Mouse (Mus musculus): ENCODE data around the gene Rarres2.
"Not testable (repeated sequence)": the region's sequence is repeated elsewhere in the genome, so short reads cannot be mapped to it uniquely, and the experiment has no call there.

The Rarres2 gene

DNA sequence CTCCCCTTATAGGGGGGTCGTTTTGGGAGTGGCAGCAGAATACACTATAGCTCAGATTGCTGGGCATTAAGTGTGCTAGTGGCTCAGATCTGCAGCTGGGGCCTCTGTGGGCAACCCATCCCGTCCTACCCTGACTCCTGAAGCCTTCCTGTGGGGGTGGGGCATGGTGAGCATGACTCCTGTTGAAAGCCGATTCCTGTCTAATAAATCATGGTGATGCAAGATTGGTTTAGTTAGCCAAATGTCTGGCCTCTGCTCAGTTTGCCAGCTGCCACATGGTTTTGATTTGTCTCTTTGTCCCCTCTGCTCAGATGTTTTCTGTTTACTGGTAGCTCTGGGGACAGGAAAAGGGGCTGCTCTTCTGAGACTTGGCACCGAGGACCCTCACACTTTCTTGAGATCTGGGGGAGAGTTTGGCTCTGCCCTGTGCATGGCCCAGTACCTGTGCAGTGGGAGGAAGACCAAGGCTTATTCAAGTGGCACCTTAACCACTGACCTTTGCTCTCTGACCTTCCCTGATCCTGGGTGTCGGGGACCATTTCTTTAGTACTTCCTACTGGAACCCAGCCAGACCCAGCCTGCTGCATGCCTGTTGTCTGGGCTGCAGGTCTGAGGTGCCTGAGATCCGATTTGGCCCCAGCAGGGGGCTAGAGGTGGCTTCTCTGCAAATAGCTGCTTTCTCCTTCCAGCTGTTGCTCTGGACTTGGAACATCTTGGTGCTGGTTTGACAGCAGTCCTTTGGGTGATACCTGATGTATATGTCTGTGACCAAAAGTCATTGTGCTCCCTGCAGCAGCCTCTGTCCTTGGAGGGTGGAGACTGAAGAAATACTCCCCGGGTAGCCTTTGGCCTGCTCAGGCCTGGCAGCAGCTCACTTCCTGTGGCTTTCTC is 30.8 kb downstream of the Rarres2 start:
- peak; percentile 47 for DNase-seq (ENCODE audit: extremely low spot score, low spot score)

DNA sequence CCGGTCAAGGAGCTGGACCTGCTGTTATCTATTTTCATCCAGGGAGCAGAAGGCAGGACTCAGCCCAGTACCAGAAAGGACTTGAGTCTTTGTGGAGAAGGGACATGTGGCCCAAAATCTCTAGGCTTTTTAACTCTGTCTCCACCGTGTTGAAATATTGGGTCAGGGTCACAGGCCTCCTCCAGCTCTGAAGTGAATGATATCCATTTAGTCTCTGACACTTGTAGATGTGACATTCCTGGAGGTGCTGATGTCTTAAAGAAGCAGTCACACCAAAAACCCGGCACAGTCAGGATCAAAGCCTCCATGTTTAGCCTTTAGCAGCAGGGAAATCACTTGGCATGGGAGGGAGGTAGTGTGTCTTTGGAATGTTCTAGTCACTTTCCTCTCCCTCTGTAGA is 31.9 kb downstream of the Rarres2 start:
- no peak for DNase-seq (ENCODE audit: extremely low spot score, low spot score)

GRCm38 (mm10) chr6:48539860-48540259 is 32.7 kb downstream of the Rarres2 start:
- DNase-seq (ENCODE audit: extremely low spot score, low spot score) = no peak

GRCm38 (mm10) chr6:48538841-48539737 is 33.5 kb downstream of the Rarres2 start:
- DNase-seq (ENCODE audit: extremely low spot score, low spot score) = peak; percentile 74

DNA sequence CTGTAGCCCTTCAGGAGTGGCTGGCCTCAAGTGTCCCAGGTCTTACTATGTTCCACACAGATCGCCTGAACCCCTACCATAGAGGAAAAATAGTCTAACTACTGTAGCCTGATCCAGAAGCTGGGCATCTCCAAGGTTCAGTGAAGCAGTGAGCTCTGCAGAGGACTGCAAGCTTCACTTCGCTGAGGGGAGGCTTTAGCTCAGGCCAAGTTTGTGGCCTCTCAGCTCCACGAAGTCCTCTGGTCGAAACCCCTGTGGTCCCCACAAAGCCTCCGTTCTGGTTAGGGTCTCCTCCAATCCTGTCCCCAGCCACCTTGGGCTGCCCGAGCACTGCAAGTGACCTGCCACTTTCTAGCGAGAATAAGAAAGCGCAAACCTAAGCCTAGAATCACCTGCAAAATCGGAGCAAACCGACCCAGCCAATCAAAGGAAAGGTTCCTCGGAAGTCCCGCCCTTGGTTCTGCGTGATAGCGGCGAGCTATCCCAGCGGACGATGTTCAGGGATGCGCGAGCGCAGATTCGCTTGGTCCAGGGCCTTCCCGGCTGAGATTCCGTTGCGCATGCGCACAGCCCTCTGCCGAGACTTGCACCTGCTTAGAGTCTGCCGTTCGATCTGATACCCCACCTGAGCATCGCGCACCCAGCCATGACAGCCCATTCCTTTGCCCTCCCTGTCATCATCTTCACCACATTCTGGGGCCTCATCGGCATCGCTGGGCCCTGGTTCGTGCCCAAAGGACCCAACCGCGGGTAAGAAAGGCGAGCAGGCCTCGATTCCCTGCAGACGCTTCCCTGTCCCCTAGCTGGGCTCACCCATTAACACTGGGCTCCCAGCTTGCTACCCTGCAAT is 35.3 kb downstream of the Rarres2 start, which contains the start of gene Atp6v0e2:
Gene Atp6v0e2, plus strand, starts transcription at position 511 of the 850 bp plus-strand sequence.
- peak; percentile 90 for DNase-seq (ENCODE audit: extremely low spot score, low spot score)

DNA sequence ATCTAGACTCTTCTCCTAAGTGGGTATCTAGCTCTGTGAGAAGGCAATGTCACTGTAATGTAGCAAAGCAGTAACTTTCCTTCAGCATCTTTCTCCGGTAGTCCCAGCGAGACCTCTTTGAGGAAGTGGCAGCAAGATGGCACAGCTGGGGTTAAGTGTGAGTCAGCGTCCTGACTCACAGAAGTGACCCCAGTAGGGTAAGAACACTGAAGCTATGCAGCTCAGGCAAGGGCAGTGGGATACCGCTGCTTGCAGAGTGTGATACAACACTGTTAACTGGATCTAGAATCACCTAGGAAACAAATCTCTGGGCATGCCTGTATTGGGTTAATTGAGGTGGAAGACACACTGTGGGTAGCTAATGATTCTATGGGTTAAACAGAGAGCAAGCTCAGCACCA is 36.5 kb downstream of the Rarres2 start:
- no peak for DNase-seq (ENCODE audit: extremely low spot score, low spot score)

GRCm38 (mm10) chr6:48534913-48535312 is 37.7 kb downstream of the Rarres2 start:
- DNase-seq (ENCODE audit: extremely low spot score, low spot score) = no peak

DNA sequence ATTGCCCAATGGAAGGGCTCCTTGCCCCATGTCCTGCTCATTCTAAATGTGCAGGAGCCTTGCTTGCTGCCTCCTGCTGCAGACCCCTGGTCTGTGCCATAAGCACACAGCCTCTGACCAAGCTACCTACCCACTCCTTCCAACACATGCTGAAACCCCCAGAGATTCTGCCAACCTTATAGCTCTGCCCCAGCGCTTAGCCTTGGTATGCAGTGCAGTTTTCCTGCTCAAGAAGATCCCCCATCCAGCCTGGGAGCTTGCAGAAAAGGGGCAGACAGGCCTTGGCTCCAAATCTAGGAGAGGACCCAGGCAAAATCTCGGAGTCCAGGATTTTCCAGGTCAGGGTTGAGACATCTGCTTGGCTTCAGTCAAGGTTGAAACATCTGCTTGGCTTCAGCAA is 39.1 kb downstream of the Rarres2 start:
- DNase-seq (ENCODE audit: extremely low spot score, low spot score) = no peak

GRCm38 (mm10) chr6:48530862-48531261 is 41.7 kb downstream of the Rarres2 start:
- no peak for DNase-seq (ENCODE audit: extremely low spot score, low spot score)

DNA sequence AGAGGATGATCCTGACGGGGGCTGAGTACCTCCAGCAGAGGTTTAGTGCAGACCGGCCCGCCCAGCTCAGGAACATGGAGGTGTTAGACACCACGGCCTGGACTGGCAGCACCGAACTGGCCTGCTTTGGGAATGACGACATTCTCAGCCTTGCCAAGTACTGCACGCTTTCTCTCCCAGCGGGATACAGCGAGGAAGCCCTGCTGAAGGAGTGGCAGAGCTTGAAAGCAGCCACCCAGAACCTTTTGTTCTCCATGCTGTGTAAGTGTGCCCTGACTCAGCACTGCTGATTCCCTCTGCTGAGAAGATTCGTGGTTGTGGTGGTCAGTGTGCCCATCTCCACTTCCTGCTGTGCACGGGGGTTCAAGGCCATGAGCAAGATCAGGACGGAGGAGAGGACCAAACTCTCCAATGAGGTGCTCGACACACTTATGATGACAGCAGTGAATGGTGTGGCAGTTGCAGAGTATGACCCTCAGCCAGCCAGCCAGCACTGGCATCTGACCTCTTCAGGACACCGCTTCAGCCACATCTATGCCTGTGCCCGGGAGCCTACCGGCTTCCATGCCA is 42.6 kb downstream of the Rarres2 start:
- no peak for DNase-seq (ENCODE audit: extremely low spot score, low spot score)

DNA sequence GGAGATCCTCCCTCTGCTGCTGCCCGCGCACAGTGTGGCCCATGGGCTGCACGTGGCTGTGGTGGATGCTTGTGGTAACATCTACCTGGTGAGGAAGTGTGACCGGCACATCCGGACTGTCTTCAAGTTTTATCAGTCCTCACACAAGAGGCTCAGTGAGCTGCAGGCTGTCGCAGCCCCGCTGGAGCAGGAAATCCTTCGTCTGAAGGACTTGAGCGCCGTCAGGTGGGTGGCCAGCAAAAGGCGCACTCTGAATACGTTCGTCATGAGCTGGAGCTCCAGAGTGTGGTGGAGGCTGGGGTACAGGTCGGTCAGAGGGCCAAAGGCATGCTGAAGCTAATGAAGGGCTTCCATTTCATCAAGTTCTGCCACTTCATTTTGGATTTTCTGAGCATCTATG is 43.3 kb downstream of the Rarres2 start:
- no peak for DNase-seq (ENCODE audit: extremely low spot score, low spot score)

GRCm38 (mm10) chr6:48527901-48528300 is 44.7 kb downstream of the Rarres2 start:
- no peak for DNase-seq (ENCODE audit: extremely low spot score, low spot score)

GRCm38 (mm10) chr6:48524882-48525281 is 47.7 kb downstream of the Rarres2 start:
- DNase-seq (ENCODE audit: extremely low spot score, low spot score) = not testable (repeated sequence)

Measured in neural tube, embryonic 10.5 days (tissue).